22 mouse cellular contexts compared by ENCODE assay signal in genomic region chr1:153310190-153310589, GRCm38 (mm10). TPM values are rescaled to one million over a fixed set of nuclear protein-coding genes. Genes with fewer than 3 reads are reported as not detected.
A peak's percentile ranks its signal among the peaks of the same experiment; 100 is the strongest.
DNase-seq lines count a peak whose midpoint lies in the region; ATAC-seq and TF ChIP-seq lines count a peak whose summit lies in the region.
"Had no signal": no experiment of that assay in that cellular context is flagged by ENCODE, and none has a peak within 500 bp of the region (broad histone marks: within the 10 kb centered on the region; RNA-seq: fewer than 3 reads in every experiment).

No protein-coding gene starts in this region.

- TF ChIP-seq POLR2A in heart, adult 2 months (IDR thresholded peaks at IDR 0.05; ENCODE audit: insufficient read depth, low read depth, low read length): no peak

- DNase-seq in heart, adult 2 months: no peak
- DNase-seq in heart, postnatal 4 days: no peak
- peak; percentile 55 for DNase-seq in lung, embryonic 14.5 days
- no peak for DNase-seq in lung, adult 18-20 months
- DNase-seq in 3T3-L1 (ENCODE audit: low read depth, low spot score) (peak; percentile 43), adipocyte (ENCODE audit: low spot score) (peak; percentile 68)
- no peak for DNase-seq in thymus, postnatal 4 days
- DNase-seq: adrenal gland, postnatal 10 days; cerebellum, adult 11 months; cerebellum, adult 8-10 months; cerebellum, postnatal 14 days; embryo, embryonic 11 days; gastrocnemius, postnatal 36 days; heart, adult 18-20 months; heart, postnatal 14 days had no signal

- no peak overlapping the region for H3K4me2 ChIP-seq in lung, embryonic 14.5 days
- H3K4me2 ChIP-seq: embryonic facial prominence, embryonic 12.5 days; heart, embryonic 11.5 days; heart, embryonic 15.5 days; hindbrain, embryonic 14.5 days had no signal

- H3K9ac ChIP-seq in heart, adult 2 months (ENCODE audit: low read depth, low read length): no peak overlapping the region
- H3K9ac ChIP-seq in lung, embryonic 14.5 days: no peak overlapping the region
- H3K9ac ChIP-seq: embryonic facial prominence, embryonic 12.5 days; heart, embryonic 15.5 days; hindbrain, embryonic 14.5 days had no signal

- H3K9me3 ChIP-seq in lung, embryonic 14.5 days (ENCODE audit: low read depth, low read length): no peaks in the 10 kb centered on the region
- H3K9me3 ChIP-seq: embryonic facial prominence, embryonic 12.5 days; forebrain, embryonic 10.5 days; heart, embryonic 15.5 days; hindbrain, embryonic 10.5 days had no signal

- peaks cover 31% of the 10 kb centered on the region for H3K36me3 ChIP-seq in heart, adult 2 months (ENCODE audit: control insufficient read depth, insufficient read depth, low read length)
- H3K36me3 ChIP-seq in lung, embryonic 14.5 days (ENCODE audit: insufficient read depth): peaks cover 7% of the 10 kb centered on the region
- H3K36me3 ChIP-seq: embryonic facial prominence, embryonic 12.5 days; heart, embryonic 15.5 days had no signal

- peaks cover 4% of the 10 kb centered on the region for H3K79me2 ChIP-seq in heart, adult 2 months (replicated peaks; ENCODE audit: control insufficient read depth, insufficient read depth, low read length)

- H3K27ac ChIP-seq in heart, adult 2 months: peak overlapping the region; percentile 68
- H3K27ac ChIP-seq in lung, embryonic 14.5 days (ENCODE audit: low read depth): no peak overlapping the region
- H3K27ac ChIP-seq: embryonic facial prominence, embryonic 12.5 days; forebrain, embryonic 10.5 days; hindbrain, embryonic 10.5 days; hindbrain, embryonic 14.5 days had no signal

- no peaks in the 10 kb centered on the region for H3K27me3 ChIP-seq in heart, adult 2 months (ENCODE audit: control insufficient read depth, insufficient read depth, low read length)
- no peaks in the 10 kb centered on the region for H3K27me3 ChIP-seq in lung, embryonic 14.5 days (ENCODE audit: insufficient read depth, low read length)
- H3K27me3 ChIP-seq: embryonic facial prominence, embryonic 12.5 days; heart, embryonic 15.5 days had no signal

- intact Hi-C loops in heart, adult 2 months (cut with DNase I): no loop called here

- peaks cover 23% of the 10 kb centered on the region for H3K4me1 ChIP-seq in heart, adult 2 months (ENCODE audit: control insufficient read depth, insufficient read depth, low read length)
- peaks cover 25% of the 10 kb centered on the region for H3K4me1 ChIP-seq in lung, embryonic 14.5 days (ENCODE audit: insufficient read depth)

- no peak for TF ChIP-seq EP300 in heart, adult 2 months (IDR thresholded peaks at IDR 0.05; ENCODE audit: insufficient read depth, low read depth, low read length)

- WGBS in heart, adult 2 months: 52% methylated on average over 5 of the region's 5 CpGs
- WGBS in lung, embryonic 14.5 days: 67% methylated on average over 5 of the region's 5 CpGs

- H3K4me3 ChIP-seq in heart, adult 2 months: no peak overlapping the region
- no peak overlapping the region for H3K4me3 ChIP-seq in lung, embryonic 14.5 days (ENCODE audit: low read depth, low read length)
- H3K4me3 ChIP-seq: embryonic facial prominence, embryonic 12.5 days; forebrain, embryonic 10.5 days; heart, embryonic 15.5 days; hindbrain, embryonic 10.5 days had no signal

- TF ChIP-seq CTCF in heart, adult 2 months (IDR thresholded peaks at IDR 0.05): no peak
- no peak for TF ChIP-seq CTCF in lung, embryonic 14.5 days (IDR thresholded peaks at IDR 0.05; ENCODE audit: low read depth)

- no peak for ATAC-seq in lung, embryonic 14.5 days (ENCODE audit: insufficient read depth)
- ATAC-seq: forebrain, embryonic 14.5 days had no signal

RNA-seq across cellular contexts. Expression of gene Lamc1, which starts 22.4 kb away (rescaled TPM):
- total RNA-seq in heart, adult 2 months (2021): 100 to 1,000 TPM; 111 to 116 TPM
- polyA plus RNA-seq in heart, adult 2 months (2012; rRNA removed): 103 and 138 TPM in 2 replicates
- total RNA-seq in heart, postnatal 4 days (2021): 100 to 1,000 TPM; 351 to 364 TPM
- polyA plus RNA-seq in lung, embryonic 14.5 days (2014; fragmentation: Nextera tagmentation; extraction: Ambion mirVana): 183 and 193 TPM in 2 replicates

Comparison
In these comparisons a context has a peak if more than half of its experiments do, and no peak if none do; other contexts are left out.
1. DNase-seq: peak in lung, embryonic 14.5 days (single experiment), 3T3-L1 (single experiment) and adipocyte (single experiment); none in heart, adult 2 months (0 of 2), heart, postnatal 4 days (single experiment), lung, adult 18-20 months (0 of 2) and thymus, postnatal 4 days (single experiment).